Mouse (Mus musculus) spleen, postnatal 4 days (tissue): ENCODE data around the gene Pdzd2.
A peak's percentile ranks its signal among the peaks of the same experiment; 100 is the strongest.

ENCODE experiments used
- DNase-seq, 2 experiments: peaks; one replicate each; pipeline ENCODE4 v3.0.0; 2022; ENCODE audit warnings: low spot score in 2 of 2

The Pdzd2 gene

GRCm38 (mm10) chr15:12577715-12578114 is 162.0 kb downstream of the Pdzd2 start:
- no peak for DNase-seq

- no peak for DNase-seq
Measured at GRCm38 (mm10) chr15:12577054-12577696, 162.5 kb downstream of the Pdzd2 start.

GRCm38 (mm10) chr15:12573621-12574020 is 166.1 kb downstream of the Pdzd2 start:
- no peak for DNase-seq

- DNase-seq: no peak
Measured at GRCm38 (mm10) chr15:12571168-12571567, 168.6 kb downstream of the Pdzd2 start.

GRCm38 (mm10) chr15:12566637-12567440 is 172.9 kb downstream of the Pdzd2 start:
- DNase-seq: no peak

GRCm38 (mm10) chr15:12565281-12565680 is 174.4 kb downstream of the Pdzd2 start:
- no peak for DNase-seq

- no peak for DNase-seq
Measured at GRCm38 (mm10) chr15:12560505-12560904, 179.2 kb downstream of the Pdzd2 start.

GRCm38 (mm10) chr15:12557663-12558436 is 181.9 kb downstream of the Pdzd2 start:
- DNase-seq: no peak

- DNase-seq: no peak
Measured at GRCm38 (mm10) chr15:12553211-12553610, 186.5 kb downstream of the Pdzd2 start.

- no peak for DNase-seq
Measured at GRCm38 (mm10) chr15:12550919-12551318, 188.8 kb downstream of the Pdzd2 start.

GRCm38 (mm10) chr15:12550376-12550775 is 189.3 kb downstream of the Pdzd2 start:
- DNase-seq: no peak

GRCm38 (mm10) chr15:12549919-12550305 is 189.8 kb downstream of the Pdzd2 start:
- DNase-seq: peak in 1 of 2 experiments; percentile 20

- peak in 1 of 2 experiments; percentile 65 for DNase-seq
Measured at GRCm38 (mm10) chr15:12549271-12549918, 190.3 kb downstream of the Pdzd2 start.

GRCm38 (mm10) chr15:12548696-12549095 is 191.0 kb downstream of the Pdzd2 start:
- no peak for DNase-seq

GRCm38 (mm10) chr15:12547640-12548405 is 191.9 kb downstream of the Pdzd2 start:
- no peak for DNase-seq

- no peak for DNase-seq
Measured at GRCm38 (mm10) chr15:12546781-12547180, 192.9 kb downstream of the Pdzd2 start.

- no peak for DNase-seq
Measured at GRCm38 (mm10) chr15:12545671-12546070, 194.1 kb downstream of the Pdzd2 start.

- no peak for DNase-seq
Measured at GRCm38 (mm10) chr15:12545220-12545619, 194.5 kb downstream of the Pdzd2 start.

GRCm38 (mm10) chr15:12543686-12544325 is 195.9 kb downstream of the Pdzd2 start:
- no peak for DNase-seq

GRCm38 (mm10) chr15:12542316-12542715 is 197.4 kb downstream of the Pdzd2 start:
- no peak for DNase-seq
